Mouse (Mus musculus) heart, embryonic 11.5 days (tissue): Measurements from ENCODE around the gene Sgtb. TPM values are rescaled to one million over a fixed set of nuclear protein-coding genes. Genes with fewer than 3 reads are reported as not detected.

Source experiments
- ATAC-seq: fragments of 200-750 bp; cut with Nextera tagmentation; replicated peaks from 2 replicates; pipeline ENCODE4 v1.8.0; 2017; ENCODE audit warnings: moderate library complexity; ENCODE audit not compliant: insufficient number of reproducible peaks, low FRiP score, low TSS enrichment
- H3K27ac ChIP-seq: fragments of 300-500 bp; sonication (generic); 2 replicates; pipeline ENCODE4 v1.5.1; 2014; ENCODE audit warnings: mild to moderate bottlenecking, low read depth, low read length
- H3K27me3 ChIP-seq: fragments of 300-500 bp; sonication (generic); 2 replicates; pipeline ENCODE4 v1.6.1; 2014; ENCODE audit warnings: mild to moderate bottlenecking, low read length, mixed read lengths; ENCODE audit not compliant: control insufficient read depth, insufficient read depth
- H3K36me3 ChIP-seq: fragments of 300-500 bp; sonication (generic); 2 replicates; pipeline ENCODE4 v1.6.1; 2014; ENCODE audit warnings: mild to moderate bottlenecking, low read length, moderate library complexity, mixed read lengths; ENCODE audit not compliant: control insufficient read depth, insufficient read depth
- H3K4me1 ChIP-seq: fragments of 300-500 bp; sonication (generic); 2 replicates; pipeline ENCODE4 v1.6.1; 2014; ENCODE audit warnings: low read length; ENCODE audit not compliant: control insufficient read depth, insufficient read depth
- H3K4me2 ChIP-seq: fragments of 300-500 bp; sonication (generic); 2 replicates; pipeline ENCODE4 v1.6.1; 2014; ENCODE audit warnings: mild to moderate bottlenecking, moderate library complexity
- H3K4me3 ChIP-seq: fragments of 300-500 bp; sonication (generic); 2 replicates; pipeline ENCODE4 v1.5.1; 2014; ENCODE audit warnings: low read depth, low read length
- H3K9ac ChIP-seq: fragments of 300-500 bp; sonication (generic); 2 replicates; pipeline ENCODE4 v1.6.1; 2014; ENCODE audit warnings: mild to moderate bottlenecking, low read depth, low read length, moderate library complexity
- H3K9me3 ChIP-seq: fragments of 300-500 bp; sonication (generic); replicated peaks from 2 replicates; pipeline ENCODE4 v1.6.1; 2016; ENCODE audit warnings: low read length; ENCODE audit not compliant: control insufficient read depth
- WGBS: fragments of 180-500 bp; shearing (Covaris S2); extraction: QIAGEN DNeasy Blood & Tissue Kit; methylation state at CpG from one replicate; pipeline ENCODE4 v1.1.7; 2014; ENCODE audit not compliant: insufficient replicate concordance; 5-methylcytosine and 5-hydroxymethylcytosine counted together
- polyA plus RNA-seq: library from polyadenylated mRNA; unstranded; fragments of >200 nt; fragmentation: Nextera tagmentation; extraction: Ambion mirVana; gene quantifications from 2 replicates; pipeline ENCODE4 v1.2.1, GENCODE M21; 2014

Sgtb gene
- polyA plus RNA-seq, 1 experiment from 2014 or later: 3.2 TPM

DNA sequence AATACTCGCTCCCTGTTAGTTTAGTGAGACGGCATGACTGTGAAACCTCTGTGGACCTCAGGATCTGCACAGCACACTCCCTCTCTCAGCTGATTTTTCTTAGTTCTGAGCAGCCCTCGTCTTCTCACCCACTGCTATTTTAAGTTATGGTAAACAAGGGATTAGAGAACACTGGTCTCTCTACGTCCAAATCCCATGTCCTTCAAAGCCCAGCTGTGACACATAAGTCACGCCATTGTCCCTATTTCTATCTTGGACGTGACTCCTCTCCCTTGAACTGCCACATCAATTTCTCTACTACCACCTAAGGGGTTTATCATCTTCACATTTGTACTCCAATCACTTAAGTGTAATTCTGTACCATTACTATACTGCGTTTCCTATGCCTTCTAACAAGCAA, 13.6 kb upstream of the Sgtb start:
- ATAC-seq: no peak
- Histone ChIP-seq H3K27me3 (no peaks in the 10 kb centered on the region), H3K4me2 (no peak overlapping the region), H3K27ac (no peak overlapping the region), H3K9me3 (no peaks in the 10 kb centered on the region), H3K9ac (no peak overlapping the region), H3K4me1 (peaks cover 14% of the 10 kb centered on the region), H3K4me3 (no peak overlapping the region), H3K36me3 (no peaks in the 10 kb centered on the region)
- 53% methylated on average over 7 of the region's 7 CpGs for WGBS

DNA sequence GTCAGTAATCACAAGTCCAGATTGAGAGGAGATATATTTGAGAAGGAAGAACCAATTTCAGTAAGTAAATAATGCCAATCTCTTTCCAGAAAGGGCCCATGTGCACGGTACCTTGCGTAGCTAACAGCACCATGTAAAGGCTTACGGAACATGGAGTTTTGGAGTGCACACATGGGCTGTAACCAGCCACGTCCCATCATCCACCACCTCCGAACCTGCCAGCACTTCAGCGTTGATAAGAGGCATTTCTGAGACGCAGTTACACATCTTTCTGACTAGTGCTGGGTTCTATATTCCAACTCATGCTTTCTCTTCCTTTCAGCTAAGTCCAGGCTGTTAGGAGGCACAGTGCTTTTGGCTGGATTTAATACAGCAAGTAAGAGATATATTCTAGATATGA, 12.4 kb upstream of the Sgtb start:
- no peaks in the 10 kb centered on the region for H3K36me3 ChIP-seq
- H3K4me3 ChIP-seq: no peak overlapping the region
- 44% methylated on average over 7 of the region's 7 CpGs for WGBS
- no peak for ATAC-seq
- H3K27ac ChIP-seq: peak overlapping the region; percentile 50; the same call in 1 of the 2 replicates
- no peaks in the 10 kb centered on the region for H3K27me3 ChIP-seq
- no peak overlapping the region for H3K9ac ChIP-seq
- H3K4me1 ChIP-seq: peaks cover 14% of the 10 kb centered on the region
- H3K4me2 ChIP-seq: peak overlapping the region; percentile 29
- no peaks in the 10 kb centered on the region for H3K9me3 ChIP-seq

DNA sequence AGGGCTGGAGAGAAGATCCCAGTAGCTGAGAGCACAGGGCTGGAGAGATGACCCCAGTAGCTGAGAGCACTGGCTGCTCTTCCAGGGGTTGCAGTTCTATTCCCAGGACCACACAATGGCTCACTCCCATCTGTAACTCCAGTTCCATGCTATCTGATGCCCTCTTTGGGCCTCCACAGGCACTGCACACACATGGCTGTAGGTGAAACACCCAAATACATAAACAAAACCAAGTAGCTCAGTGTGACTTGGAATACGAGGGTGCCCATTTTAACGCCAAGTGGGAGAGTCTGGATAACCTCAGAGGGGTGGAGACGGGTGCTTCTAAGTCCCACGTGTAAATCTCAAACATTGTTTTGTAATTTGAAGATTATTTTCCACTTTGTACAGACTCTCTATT, 9.1 kb upstream of the Sgtb start:
- Histone ChIP-seq H3K9ac (no peak overlapping the region), H3K9me3 (peaks cover 8% of the 10 kb centered on the region; the same call in 1 of the 2 replicates), H3K4me1 (peaks cover 12% of the 10 kb centered on the region), H3K27me3 (no peaks in the 10 kb centered on the region), H3K27ac (no peak overlapping the region), H3K4me3 (no peak overlapping the region), H3K4me2 (no peak overlapping the region), H3K36me3 (no peaks in the 10 kb centered on the region)
- ATAC-seq: no peak
- WGBS: 76% methylated on average over 4 of the region's 4 CpGs

DNA sequence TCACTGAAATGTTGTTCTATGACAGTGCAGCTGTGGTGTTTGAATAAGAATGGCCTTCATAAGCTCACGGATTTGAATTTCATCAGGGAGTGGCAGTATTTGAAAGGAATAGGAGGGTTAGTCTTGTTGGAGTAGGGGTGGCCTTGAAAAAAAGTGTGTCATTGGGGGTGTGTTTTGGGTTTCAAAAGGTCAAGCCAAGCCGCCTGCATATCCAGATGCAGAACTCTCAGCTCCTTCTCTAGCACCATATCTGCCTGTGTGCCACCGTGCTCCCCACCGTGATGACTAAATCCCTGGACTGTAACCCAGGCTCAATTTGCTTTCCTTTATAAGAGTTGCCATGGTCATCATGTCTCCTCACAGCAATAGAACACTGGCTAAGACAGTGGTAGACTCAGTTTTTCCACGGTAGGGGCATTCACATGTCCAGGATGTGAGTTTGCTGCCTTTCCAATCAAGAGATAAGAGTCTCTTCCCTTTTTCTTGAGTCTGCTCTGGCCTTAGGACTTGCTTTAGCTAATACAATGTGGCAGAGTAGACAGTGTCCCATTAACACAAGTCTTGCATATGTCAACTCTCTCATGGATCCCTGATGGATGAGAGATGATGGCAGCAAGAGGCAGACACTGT, 7.8 kb upstream of the Sgtb start:
- Histone ChIP-seq H3K27me3 (no peaks in the 10 kb centered on the region), H3K4me2 (no peak overlapping the region), H3K4me1 (peaks cover 7% of the 10 kb centered on the region; the same call in 1 of the 2 replicates), H3K27ac (no peak overlapping the region), H3K36me3 (no peaks in the 10 kb centered on the region), H3K9me3 (peaks cover 8% of the 10 kb centered on the region; the same call in 1 of the 2 replicates), H3K9ac (no peak overlapping the region), H3K4me3 (no peak overlapping the region)
- 72% methylated on average over 5 of the region's 5 CpGs for WGBS
- no peak for ATAC-seq

DNA sequence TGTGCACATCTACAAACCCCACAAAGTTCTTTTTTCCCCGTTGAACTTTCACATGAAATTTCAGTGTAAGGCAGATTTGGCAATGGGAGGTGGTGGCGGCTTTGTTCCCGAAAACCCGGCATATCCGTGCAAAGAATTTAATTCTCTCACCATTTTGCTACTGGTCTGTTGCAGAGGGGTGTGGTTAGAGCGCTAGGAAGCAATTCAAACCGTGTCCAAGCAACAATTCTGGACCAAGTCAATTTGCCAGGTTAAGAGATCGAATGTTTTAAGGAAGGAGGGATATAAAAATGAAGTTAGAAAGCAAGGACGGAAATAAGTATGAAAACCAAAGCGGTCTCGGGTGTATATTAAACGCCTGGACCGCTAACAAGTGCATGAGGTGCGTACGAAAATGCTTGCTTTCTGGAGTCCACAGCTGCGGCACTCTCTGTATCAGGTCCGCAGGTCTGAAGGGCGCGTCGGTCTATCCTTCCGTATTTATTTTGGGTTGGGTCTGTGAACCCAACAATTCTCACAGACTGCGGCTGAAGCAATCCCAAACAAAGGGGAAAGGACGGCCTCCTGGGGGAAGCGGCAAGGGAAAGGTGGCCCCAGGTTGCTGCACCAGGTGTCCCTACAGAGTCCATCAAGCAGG, 772 bp upstream of the Sgtb start:
- WGBS: 3% methylated on average over 24 of the region's 24 CpGs
- Histone ChIP-seq H3K4me3 (peak overlapping the region; percentile 62), H3K4me2 (peak overlapping the region; percentile 98), H3K9me3 (peaks cover 8% of the 10 kb centered on the region; the same call in 1 of the 2 replicates), H3K4me1 (no peaks in the 10 kb centered on the region; the same call in 1 of the 2 replicates), H3K9ac (peak overlapping the region; percentile 85), H3K27ac (peak overlapping the region; percentile 73), H3K27me3 (no peaks in the 10 kb centered on the region), H3K36me3 (no peaks in the 10 kb centered on the region)
- ATAC-seq: no peak

DNA sequence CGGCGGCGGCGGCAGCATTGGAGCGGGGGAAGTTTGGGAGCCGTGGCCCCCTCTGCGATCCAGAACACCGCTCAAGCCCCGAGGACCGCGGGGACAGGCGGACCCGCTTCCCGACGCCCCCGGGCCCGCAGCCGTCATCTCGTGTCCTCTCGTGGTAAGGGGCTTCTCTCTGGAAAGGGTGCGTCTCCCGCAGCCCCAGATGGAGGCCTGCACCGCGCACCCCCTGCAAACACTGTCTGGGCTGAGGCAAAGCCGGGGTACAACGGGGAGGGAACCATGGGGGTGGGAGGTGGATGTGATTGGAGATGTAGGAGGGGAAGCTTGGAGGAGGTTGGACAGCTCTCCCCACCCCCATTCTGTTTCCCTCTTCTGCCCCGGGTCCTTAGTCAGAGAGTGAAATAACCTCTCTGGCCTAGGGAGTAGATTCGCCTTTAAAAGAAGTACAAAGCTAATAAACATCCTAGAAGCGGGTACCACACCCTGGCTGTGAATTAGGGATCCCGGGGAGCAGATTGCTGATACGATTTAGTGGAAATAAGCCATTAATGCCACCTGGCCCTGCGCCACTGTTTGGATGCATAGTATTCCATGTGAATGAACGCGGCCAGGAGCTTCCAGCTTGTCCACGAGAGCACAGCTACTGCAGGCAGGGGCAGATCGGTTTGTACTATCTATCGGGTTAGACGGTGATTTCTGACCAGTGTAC, 428 bp downstream of the Sgtb start:
- no peaks in the 10 kb centered on the region for H3K27me3 ChIP-seq
- 3% methylated on average over 31 of the region's 38 CpGs for WGBS
- ATAC-seq: peak; percentile 50; the same call in 1 of the 2 replicates
- H3K4me1 ChIP-seq: no peaks in the 10 kb centered on the region; the same call in 1 of the 2 replicates
- H3K9ac ChIP-seq: peak overlapping the region; percentile 52
- H3K9me3 ChIP-seq: no peaks in the 10 kb centered on the region
- peak overlapping the region; percentile 98 for H3K4me2 ChIP-seq
- H3K4me3 ChIP-seq: peak overlapping the region; percentile 62
- no peaks in the 10 kb centered on the region for H3K36me3 ChIP-seq
- H3K27ac ChIP-seq: no peak overlapping the region

DNA sequence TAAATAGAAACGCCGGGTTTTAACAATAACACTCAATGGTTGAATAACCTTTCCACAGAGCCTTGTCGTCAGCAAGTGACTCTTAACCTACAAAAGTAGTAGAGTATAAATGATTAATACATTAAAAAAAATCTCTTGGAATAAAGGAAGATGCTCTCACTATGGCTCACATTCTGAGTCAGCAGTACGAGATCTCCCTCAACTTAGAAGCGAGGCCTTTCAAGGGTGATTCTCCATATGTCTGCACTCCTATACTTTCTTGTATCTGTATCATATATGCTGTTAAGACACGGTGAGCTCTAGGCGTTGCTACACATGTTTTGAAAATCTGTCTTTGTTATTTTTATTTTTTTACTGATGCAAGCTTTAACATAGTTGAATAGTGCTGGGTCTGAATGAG, 985 bp downstream of the Sgtb start:
- Histone ChIP-seq H3K4me2 (peak overlapping the region; percentile 98), H3K27me3 (no peaks in the 10 kb centered on the region), H3K9ac (peak overlapping the region; percentile 52; the same call in 1 of the 2 replicates), H3K4me3 (peak overlapping the region; percentile 62), H3K36me3 (no peaks in the 10 kb centered on the region), H3K9me3 (no peaks in the 10 kb centered on the region), H3K27ac (no peak overlapping the region), H3K4me1 (no peaks in the 10 kb centered on the region; the same call in 1 of the 2 replicates)
- WGBS: 59% methylated on average over 7 of the region's 7 CpGs
- ATAC-seq: no peak

DNA sequence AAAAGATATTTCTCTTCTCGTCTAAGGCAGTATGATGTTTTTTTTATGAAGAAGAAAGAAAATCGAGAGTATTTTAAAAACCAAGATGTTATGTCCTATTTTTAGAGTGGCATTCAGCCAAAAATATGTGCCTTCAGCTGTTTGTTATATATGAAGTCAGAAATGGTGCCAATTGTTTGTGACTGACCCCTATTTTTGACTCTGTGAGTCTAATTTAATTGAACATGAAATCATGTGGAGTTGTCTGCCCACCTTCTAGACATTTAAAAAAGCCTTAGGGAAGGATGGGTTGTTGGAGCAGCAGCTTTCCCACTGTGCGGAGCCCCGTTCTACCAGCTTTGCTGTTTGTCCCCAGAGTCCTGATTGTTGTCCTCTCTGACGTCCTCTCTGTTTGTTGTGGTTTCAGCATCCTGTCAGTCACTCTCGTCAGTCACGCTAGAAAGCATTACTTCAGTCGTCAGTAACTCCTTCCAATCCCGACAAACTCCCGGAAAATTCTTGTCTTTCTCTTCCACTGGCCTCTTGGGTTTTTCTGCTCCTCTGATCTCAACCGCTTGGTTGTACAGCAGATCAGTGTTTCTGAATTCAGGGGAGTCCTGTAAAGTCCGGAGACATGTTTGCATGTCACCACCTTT, 2.8 kb downstream of the Sgtb start:
- Histone ChIP-seq H3K4me2 (peak overlapping the region; percentile 41), H3K27me3 (no peaks in the 10 kb centered on the region), H3K27ac (no peak overlapping the region), H3K4me3 (no peak overlapping the region), H3K36me3 (no peaks in the 10 kb centered on the region), H3K4me1 (no peaks in the 10 kb centered on the region; the same call in 1 of the 2 replicates), H3K9ac (no peak overlapping the region), H3K9me3 (no peaks in the 10 kb centered on the region)
- ATAC-seq: no peak
- 38% methylated on average over 12 of the region's 12 CpGs for WGBS
